Comparison of ENCODE assay signal across 1 mouse cellular context in the genomic region with DNA sequence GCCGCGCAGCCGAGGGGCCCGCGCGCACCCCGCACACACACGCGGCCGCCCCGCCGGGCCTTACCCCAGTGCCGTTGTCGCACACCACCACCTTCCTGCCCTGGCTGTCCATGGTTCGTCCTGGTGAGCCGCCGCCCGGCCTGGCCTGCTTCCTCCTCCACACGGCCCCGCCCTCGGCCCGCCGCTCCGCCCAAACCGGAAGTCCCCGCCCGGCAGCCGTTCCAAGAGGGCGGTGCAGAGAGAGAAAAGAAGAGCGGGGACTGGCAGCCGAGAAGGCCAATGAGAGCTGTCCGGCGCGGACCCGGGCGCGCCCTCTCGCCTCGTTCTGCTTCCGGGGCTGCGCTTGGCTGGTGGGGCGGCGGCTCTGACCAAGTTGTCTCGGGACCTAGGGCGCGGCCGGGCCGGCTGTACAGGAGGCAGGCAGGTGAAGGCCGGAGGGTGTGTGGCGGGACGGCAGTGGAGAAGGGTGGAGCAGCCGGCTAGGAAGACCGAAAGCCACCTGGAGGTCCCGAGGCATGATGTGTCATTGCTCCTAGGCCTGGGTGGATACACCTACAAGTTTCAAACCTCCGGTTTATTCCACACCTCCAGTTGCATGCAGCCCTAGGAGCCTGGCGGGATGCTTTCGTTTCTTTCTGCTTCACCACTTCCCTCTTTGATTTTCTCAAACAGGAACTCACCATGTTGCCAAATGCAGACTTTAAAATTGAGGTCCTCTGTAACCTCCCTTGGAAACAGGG.
A peak's percentile ranks its signal among the peaks of the same experiment; 100 is the strongest.
TF ChIP-seq lines count a peak whose summit lies in the region.

A gene (minus strand): TSS at position 173 of the 740 bp plus-strand sequence.

TF ChIP-seq in MEL, 35 proteins besides CTCF, POLR2A, EP300 and RAD21 (continued from another document):
- TF ChIP-seq ETS1 (IDR thresholded peaks at IDR 0.05; ENCODE audit: low read depth, low read length) (peak; percentile 4; the same call in 1 of the 2 replicates), CHD2 (IDR thresholded peaks at IDR 0.05; ENCODE audit: low read length) (peak; percentile 71), JUND (IDR thresholded peaks at IDR 0.05; ENCODE audit: low read depth, low read length) (no peak), CHD1 (IDR thresholded peaks at IDR 0.05; ENCODE audit: low read depth, low read length) (no peak; the same call in 1 of the 2 replicates), TCF12 (IDR thresholded peaks at IDR 0.05; ENCODE audit: low read depth, low read length) (peak; percentile 38; the same call in 1 of the 2 replicates)
